Mouse (Mus musculus): ENCODE measurements around the gene Ros1. TPM values are rescaled to one million over a fixed set of nuclear protein-coding genes. Genes with fewer than 3 reads are reported as not detected.

Ros1 gene
- polyA plus RNA-seq, 1 experiment = not detected

DNA sequence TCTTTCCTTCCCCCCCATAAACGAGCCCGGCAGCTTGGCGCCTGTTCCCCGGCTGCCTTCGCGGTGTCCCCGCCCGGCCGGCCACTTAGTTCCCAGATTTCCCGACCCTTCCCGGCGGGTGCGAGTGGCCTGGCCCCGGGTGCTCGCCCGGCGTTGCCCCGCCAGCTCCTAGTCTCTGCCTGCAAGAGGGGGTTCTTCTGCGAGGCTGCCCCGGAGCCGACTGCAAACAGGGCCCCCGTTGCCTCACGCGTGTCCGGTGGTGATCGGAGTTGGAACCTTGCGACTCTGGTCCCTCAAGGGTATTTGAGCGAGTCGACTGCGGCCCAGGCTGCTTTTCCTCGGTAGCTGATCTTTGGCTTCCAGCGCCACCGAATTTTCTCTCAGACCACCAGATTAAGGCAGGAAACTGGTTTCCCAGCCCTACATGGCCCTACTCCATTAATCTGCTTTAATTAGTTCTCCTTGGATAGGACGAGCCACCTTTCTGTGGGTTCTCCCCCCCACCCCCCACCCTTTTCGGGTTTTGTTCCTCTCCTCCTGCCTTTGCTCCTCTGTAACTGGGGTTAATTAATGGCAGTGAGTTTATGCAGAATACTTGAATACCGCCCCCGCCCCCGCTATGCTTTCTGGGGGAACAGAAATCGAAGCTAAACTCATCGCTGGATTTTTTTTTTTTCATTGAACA lies 39.1 kb upstream of the Ros1 start:
- H3K4me3 ChIP-seq (ENCODE audit: insufficient read depth, poor library complexity, severe bottlenecking) = peak overlapping the region; percentile 79
- TF ChIP-seq FOSL1 (IDR thresholded peaks at IDR 0.05; ENCODE audit: insufficient read depth, low read length, poor library complexity, severe bottlenecking) (no peak), CTCF (IDR thresholded peaks at IDR 0.05; ENCODE audit: control insufficient read depth, insufficient read depth, insufficient read length) (no peak), MYOD1 (IDR thresholded peaks at IDR 0.05; ENCODE audit: control insufficient read depth, insufficient read length, low read depth) (no peak), CEBPB (IDR thresholded peaks at IDR 0.05; ENCODE audit: low read depth) (no peak), MAX (IDR thresholded peaks at IDR 0.05) (no peak), MYOG (IDR thresholded peaks at IDR 0.05; ENCODE audit: control insufficient read depth, extremely low read depth, insufficient read length) (no peak), USF1 (IDR thresholded peaks at IDR 0.05; ENCODE audit: low read depth) (no peak)
- peaks cover 30% of the 10 kb centered on the region for H3K79me2 ChIP-seq (ENCODE audit: control insufficient read depth, insufficient read depth)
- peaks cover 4% of the 10 kb centered on the region for H3K36me3 ChIP-seq (ENCODE audit: control insufficient read depth, insufficient read depth)
- peak overlapping the region; percentile 98 for H3ac ChIP-seq (ENCODE audit: control insufficient read depth, insufficient read length, low read depth)
- H3K79me3 ChIP-seq (ENCODE audit: low read depth) = peaks cover 13% of the 10 kb centered on the region
- H3K27me3 ChIP-seq (ENCODE audit: control insufficient read depth, insufficient read depth, insufficient read length) = no peaks in the 10 kb centered on the region

- H3K79me3 ChIP-seq (ENCODE audit: low read depth) = peaks cover 10% of the 10 kb centered on the region
- H3K4me3 ChIP-seq (ENCODE audit: insufficient read depth, poor library complexity, severe bottlenecking) = peak within 1 kb of the TSS; percentile 79
- peaks cover 30% of the 10 kb centered on the region for H3K79me2 ChIP-seq (ENCODE audit: control insufficient read depth, insufficient read depth)
- TF ChIP-seq CTCF (IDR thresholded peaks at IDR 0.05; ENCODE audit: control insufficient read depth, insufficient read depth, insufficient read length) (no peak), CEBPB (IDR thresholded peaks at IDR 0.05; ENCODE audit: low read depth) (no peak), USF1 (IDR thresholded peaks at IDR 0.05; ENCODE audit: low read depth) (no peak), FOSL1 (IDR thresholded peaks at IDR 0.05; ENCODE audit: insufficient read depth, low read length, poor library complexity, severe bottlenecking) (no peak), MYOG (IDR thresholded peaks at IDR 0.05; ENCODE audit: control insufficient read depth, extremely low read depth, insufficient read length) (no peak), MYOD1 (IDR thresholded peaks at IDR 0.05; ENCODE audit: control insufficient read depth, insufficient read length, low read depth) (no peak)
- H3K27me3 ChIP-seq (ENCODE audit: control insufficient read depth, insufficient read depth, insufficient read length) = no peaks in the 10 kb centered on the region
- H3ac ChIP-seq (ENCODE audit: control insufficient read depth, insufficient read length, low read depth) = peak within 1 kb of the TSS; percentile 98
- H3K36me3 ChIP-seq (ENCODE audit: control insufficient read depth, insufficient read depth) = peaks cover 4% of the 10 kb centered on the region
These were observed 38.4 kb upstream of the Ros1 start, which contains the start of gene Dcbld1 for GRCm38 (mm10) chr10:52233301-52233968. Gene Dcbld1, plus strand, starts transcription at chr10:52233619.

GRCm38 (mm10) chr10:52232196-52233176 lies 37.4 kb upstream of the Ros1 start:
- Histone ChIP-seq H3K4me3 (ENCODE audit: insufficient read depth, poor library complexity, severe bottlenecking) (no peak overlapping the region), H3K27me3 (ENCODE audit: control insufficient read depth, insufficient read depth, insufficient read length) (no peaks in the 10 kb centered on the region), H3ac (ENCODE audit: control insufficient read depth, insufficient read length, low read depth) (no peak overlapping the region), H3K79me3 (ENCODE audit: low read depth) (peaks cover 10% of the 10 kb centered on the region), H3K36me3 (ENCODE audit: control insufficient read depth, insufficient read depth) (peaks cover 4% of the 10 kb centered on the region), H3K79me2 (ENCODE audit: control insufficient read depth, insufficient read depth) (peaks cover 30% of the 10 kb centered on the region)
- no peak for TF ChIP-seq CEBPB (IDR thresholded peaks at IDR 0.05; ENCODE audit: low read depth)
- TF ChIP-seq MAX (IDR thresholded peaks at IDR 0.05) = no peak
- TF ChIP-seq USF1 (IDR thresholded peaks at IDR 0.05; ENCODE audit: low read depth) = no peak
- no peak for TF ChIP-seq FOSL1 (IDR thresholded peaks at IDR 0.05; ENCODE audit: insufficient read depth, low read length, poor library complexity, severe bottlenecking)
- TF ChIP-seq MYOG (IDR thresholded peaks at IDR 0.05; ENCODE audit: control insufficient read depth, extremely low read depth, insufficient read length) = no peak
- TF ChIP-seq MYOD1 (IDR thresholded peaks at IDR 0.05; ENCODE audit: control insufficient read depth, insufficient read length, low read depth) = no peak
- TF ChIP-seq CTCF (IDR thresholded peaks at IDR 0.05; ENCODE audit: control insufficient read depth, insufficient read depth, insufficient read length) = no peak

- Histone ChIP-seq H3K36me3 (ENCODE audit: control insufficient read depth, insufficient read depth) (no peaks in the 10 kb centered on the region), H3K4me3 (ENCODE audit: insufficient read depth, poor library complexity, severe bottlenecking) (no peak overlapping the region), H3K79me2 (ENCODE audit: control insufficient read depth, insufficient read depth) (no peaks in the 10 kb centered on the region), H3ac (ENCODE audit: control insufficient read depth, insufficient read length, low read depth) (no peak overlapping the region), H3K79me3 (ENCODE audit: low read depth) (no peaks in the 10 kb centered on the region), H3K27me3 (ENCODE audit: control insufficient read depth, insufficient read depth, insufficient read length) (no peaks in the 10 kb centered on the region)
- TF ChIP-seq MAX (IDR thresholded peaks at IDR 0.05) (no peak), FOSL1 (IDR thresholded peaks at IDR 0.05; ENCODE audit: insufficient read depth, low read length, poor library complexity, severe bottlenecking) (no peak), CEBPB (IDR thresholded peaks at IDR 0.05; ENCODE audit: low read depth) (no peak), USF1 (IDR thresholded peaks at IDR 0.05; ENCODE audit: low read depth) (no peak), MYOG (IDR thresholded peaks at IDR 0.05; ENCODE audit: control insufficient read depth, extremely low read depth, insufficient read length) (no peak), CTCF (IDR thresholded peaks at IDR 0.05; ENCODE audit: control insufficient read depth, insufficient read depth, insufficient read length) (no peak), MYOD1 (IDR thresholded peaks at IDR 0.05; ENCODE audit: control insufficient read depth, insufficient read length, low read depth) (no peak)
These were observed 24.6 kb upstream of the Ros1 start for GRCm38 (mm10) chr10:52219600-52219999.

DNA sequence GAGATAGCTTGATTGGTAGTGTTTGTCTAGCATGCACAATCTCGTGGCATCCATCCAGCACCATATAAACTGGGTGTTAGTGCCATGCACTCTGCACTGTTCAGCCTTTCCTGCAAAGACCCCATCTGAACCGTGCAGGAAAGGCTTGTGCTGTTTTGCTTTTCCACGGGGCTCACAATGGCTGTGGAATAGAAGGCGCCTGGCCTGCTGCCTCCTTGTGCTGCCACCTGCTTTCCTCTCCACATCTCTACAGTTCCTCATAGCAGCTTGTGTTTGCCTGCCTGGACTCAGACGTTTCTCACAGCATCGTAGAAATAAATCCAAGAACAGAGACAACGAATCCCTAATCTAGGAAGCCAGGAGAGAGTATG lies 22.5 kb upstream of the Ros1 start:
- TF ChIP-seq FOSL1 (IDR thresholded peaks at IDR 0.05; ENCODE audit: insufficient read depth, low read length, poor library complexity, severe bottlenecking) (no peak), USF1 (IDR thresholded peaks at IDR 0.05; ENCODE audit: low read depth) (no peak), MYOG (IDR thresholded peaks at IDR 0.05; ENCODE audit: control insufficient read depth, extremely low read depth, insufficient read length) (no peak), CEBPB (IDR thresholded peaks at IDR 0.05; ENCODE audit: low read depth) (no peak), CTCF (IDR thresholded peaks at IDR 0.05; ENCODE audit: control insufficient read depth, insufficient read depth, insufficient read length) (no peak), MAX (IDR thresholded peaks at IDR 0.05) (no peak), MYOD1 (IDR thresholded peaks at IDR 0.05; ENCODE audit: control insufficient read depth, insufficient read length, low read depth) (no peak)
- Histone ChIP-seq H3K4me3 (ENCODE audit: insufficient read depth, poor library complexity, severe bottlenecking) (no peak overlapping the region), H3K27me3 (ENCODE audit: control insufficient read depth, insufficient read depth, insufficient read length) (no peaks in the 10 kb centered on the region), H3K36me3 (ENCODE audit: control insufficient read depth, insufficient read depth) (no peaks in the 10 kb centered on the region), H3K79me3 (ENCODE audit: low read depth) (no peaks in the 10 kb centered on the region), H3ac (ENCODE audit: control insufficient read depth, insufficient read length, low read depth) (no peak overlapping the region), H3K79me2 (ENCODE audit: control insufficient read depth, insufficient read depth) (no peaks in the 10 kb centered on the region)
